Mouse (Mus musculus) cerebellum, adult 9-11 months (tissue): Measurements from ENCODE around the gene Thoc5.

Experiments
- DNase-seq: peaks from one replicate; pipeline ENCODE4 v3.0.0; 2022

The Thoc5 gene

GRCm38 (mm10) chr11:4975623-4976022, 80.5 kb downstream of the Thoc5 start:
- DNase-seq, result peak; percentile 59
